Mouse (Mus musculus): ENCODE results near the gene Mrps16. TPM values are rescaled to one million over a fixed set of nuclear protein-coding genes. Genes with fewer than 3 reads are reported as not detected.

Mrps16 gene
- total RNA-seq, 2 experiments from 2014 or later, result 12.9 to 14.6 TPM

GRCm38 (mm10) chr14:20371854-20372253, 21.6 kb downstream of the Mrps16 start:
- ATAC-seq (replicated peaks; ENCODE audit: low FRiP score, poor library complexity, severe bottlenecking), result no peak

DNA sequence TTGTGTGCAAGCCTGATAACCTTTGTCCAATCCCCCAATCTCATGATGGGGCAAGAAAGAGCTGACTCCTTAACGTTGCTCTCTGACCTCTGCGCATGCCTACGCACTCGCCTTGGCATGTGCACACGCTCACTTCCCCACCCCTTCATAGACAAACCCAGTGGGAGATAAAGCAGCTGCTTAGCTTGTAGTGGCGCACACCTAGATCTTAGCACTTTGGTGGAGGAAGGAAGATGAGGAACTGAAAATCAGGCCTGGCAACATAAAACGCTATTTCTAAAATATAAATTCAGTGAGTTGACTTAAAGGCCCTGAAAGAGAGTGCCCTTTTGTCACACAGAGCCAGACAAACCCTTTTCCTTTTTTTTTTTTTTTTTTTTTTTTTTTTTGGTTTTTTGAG, 22.6 kb downstream of the Mrps16 start:
- no peak for ATAC-seq (replicated peaks; ENCODE audit: low FRiP score, poor library complexity, severe bottlenecking)

DNA sequence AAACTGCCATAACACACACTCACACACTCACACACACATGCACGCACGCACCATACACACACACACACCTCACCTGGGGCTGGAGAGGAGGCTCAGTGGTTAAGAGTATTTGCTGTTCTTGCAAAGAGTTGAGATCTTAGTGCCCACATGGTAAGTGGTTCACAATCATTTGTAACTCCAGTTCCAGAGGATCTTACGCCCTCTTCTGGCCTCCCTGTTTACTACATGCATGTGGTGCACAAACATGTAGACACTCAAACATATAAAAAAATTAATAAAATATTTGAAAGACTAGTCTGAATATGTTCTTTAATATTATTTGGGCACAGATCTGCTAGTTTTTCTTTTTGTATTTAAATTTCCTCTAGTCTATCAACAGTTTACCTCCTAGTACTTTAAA, 25.2 kb downstream of the Mrps16 start:
- ATAC-seq (replicated peaks; ENCODE audit: low FRiP score, poor library complexity, severe bottlenecking), result no peak

GRCm38 (mm10) chr14:20363230-20363629, 30.2 kb downstream of the Mrps16 start:
- no peak for ATAC-seq (replicated peaks; ENCODE audit: low FRiP score, poor library complexity, severe bottlenecking)

GRCm38 (mm10) chr14:20347991-20348541, 45.4 kb downstream of the Mrps16 start, which contains the start of the genes Ecd and Fam149b:
TSS of gene Ecd (minus strand) at chr14:20348121.
TSS of gene Fam149b (plus strand) at chr14:20348162.
- ATAC-seq (replicated peaks; ENCODE audit: low FRiP score, poor library complexity, severe bottlenecking), result peak; percentile 97

DNA sequence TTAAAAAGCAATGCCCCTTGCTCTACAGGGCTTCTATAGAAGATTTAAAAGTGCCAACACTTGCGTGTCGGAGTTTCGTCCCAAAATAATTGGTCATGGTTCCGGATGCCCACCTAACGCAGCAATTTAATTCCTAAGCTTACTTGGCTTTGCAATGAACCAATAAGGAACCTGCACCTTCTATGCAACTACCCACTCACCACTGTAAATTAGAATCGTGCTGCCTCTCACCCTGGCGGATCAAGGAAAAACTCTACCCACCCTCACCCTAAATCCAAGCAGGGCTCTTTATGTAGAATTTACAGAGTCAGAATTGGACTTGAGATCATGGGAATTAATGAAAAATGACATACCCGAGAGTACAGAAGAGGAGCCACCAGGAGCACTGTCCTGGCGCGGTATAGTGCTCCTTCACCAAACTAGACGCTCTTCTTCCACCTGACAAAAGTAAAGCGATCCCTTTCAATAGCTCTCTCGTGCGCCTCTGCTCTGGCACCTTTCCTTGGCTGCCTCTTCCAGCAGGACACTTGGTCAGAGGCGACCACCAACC, 45.9 kb downstream of the Mrps16 start:
- ATAC-seq (replicated peaks; ENCODE audit: low FRiP score, poor library complexity, severe bottlenecking), result peak; percentile 72

- no peak for ATAC-seq (replicated peaks; ENCODE audit: low FRiP score, poor library complexity, severe bottlenecking)
Observed at GRCm38 (mm10) chr14:20345885-20346284, 47.5 kb downstream of the Mrps16 start.

DNA sequence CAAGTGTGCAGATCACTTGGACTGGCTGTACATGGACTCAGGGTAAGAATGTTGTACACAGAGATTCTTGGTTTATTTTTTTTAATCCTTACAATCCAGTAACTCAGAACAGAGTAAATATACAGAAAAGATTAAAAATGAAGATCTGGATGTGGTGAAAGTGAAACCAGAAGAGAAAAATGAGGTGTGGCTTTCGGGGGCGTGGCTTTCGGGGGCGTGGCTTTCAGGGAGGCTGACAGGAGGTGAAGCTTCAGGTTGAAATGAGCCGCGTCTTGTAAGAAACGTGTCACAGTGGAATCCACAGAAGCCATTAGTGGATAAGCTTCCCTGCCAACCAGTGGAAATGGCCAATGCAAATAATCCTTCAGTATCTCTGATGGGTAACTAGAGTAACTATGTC, 52.6 kb downstream of the Mrps16 start:
- ATAC-seq (replicated peaks; ENCODE audit: low FRiP score, poor library complexity, severe bottlenecking), result peak; percentile 84

- ATAC-seq (replicated peaks; ENCODE audit: low FRiP score, poor library complexity, severe bottlenecking), result peak; percentile 73
Observed at GRCm38 (mm10) chr14:20340149-20340548, 53.3 kb downstream of the Mrps16 start.

GRCm38 (mm10) chr14:20339415-20339814, 54.0 kb downstream of the Mrps16 start:
- no peak for ATAC-seq (replicated peaks; ENCODE audit: low FRiP score, poor library complexity, severe bottlenecking)

Other genes starting within 250 kb of the Mrps16 start
- not detected in 2 replicates for gene Kcnk5, start 211.8 kb downstream of the Mrps16 start, total RNA-seq (2015; ENCODE audit: low replicate concordance)
- gene Kcnk5, start 211.8 kb downstream of the Mrps16 start, total RNA-seq (2017; ENCODE audit: low replicate concordance), result 0.26 and 2.0 TPM in 2 replicates
- gene Kcnk16, start 124.4 kb downstream of the Mrps16 start, total RNA-seq (2015; ENCODE audit: low replicate concordance), result not detected in 2 replicates
- not detected in 2 replicates for gene Kcnk16, start 124.4 kb downstream of the Mrps16 start, total RNA-seq (2017; ENCODE audit: low replicate concordance)
- 4.4 TPM in 1 of 2 replicates, not detected in the other for gene Nudt13, start 98.9 kb downstream of the Mrps16 start, total RNA-seq (2015; ENCODE audit: low replicate concordance)
- gene Nudt13, start 98.9 kb downstream of the Mrps16 start, total RNA-seq (2017; ENCODE audit: low replicate concordance), result 3.6 and 5.3 TPM in 2 replicates
- 10.2 and 10.9 TPM in 2 replicates for gene Ecd, start 45.5 kb downstream of the Mrps16 start, total RNA-seq (2015; ENCODE audit: low replicate concordance)
- gene Ecd, start 45.5 kb downstream of the Mrps16 start, total RNA-seq (2017; ENCODE audit: low replicate concordance), result 9.1 and 10.2 TPM in 2 replicates
- gene Fam149b, start 45.5 kb downstream of the Mrps16 start, total RNA-seq (2015; ENCODE audit: low replicate concordance), result 12.5 and 23.2 TPM in 2 replicates
- 5.5 and 10.5 TPM in 2 replicates for gene Fam149b, start 45.5 kb downstream of the Mrps16 start, total RNA-seq (2017; ENCODE audit: low replicate concordance)
- 30.5 and 30.9 TPM in 2 replicates for gene Dnajc9, start 4.7 kb downstream of the Mrps16 start, total RNA-seq (2015; ENCODE audit: low replicate concordance)
- 51.7 and 71.7 TPM in 2 replicates for gene Dnajc9, start 4.7 kb downstream of the Mrps16 start, total RNA-seq (2017; ENCODE audit: low replicate concordance)
- 1.3 TPM in 2 replicates for gene Cfap70, start 58.6 kb upstream of the Mrps16 start, total RNA-seq (2015; ENCODE audit: low replicate concordance)
- gene Cfap70, start 58.6 kb upstream of the Mrps16 start, total RNA-seq (2017; ENCODE audit: low replicate concordance), result 0.09 TPM in 1 of 2 replicates, not detected in the other
- 107 and 122 TPM in 2 replicates for gene Anxa7, start 86.5 kb upstream of the Mrps16 start, total RNA-seq (2015; ENCODE audit: low replicate concordance)
- gene Anxa7, start 86.5 kb upstream of the Mrps16 start, total RNA-seq (2017; ENCODE audit: low replicate concordance), result 114 and 164 TPM in 2 replicates
- gene Mss51, start 103.3 kb upstream of the Mrps16 start, total RNA-seq (2015; ENCODE audit: low replicate concordance), result 4.6 and 21.7 TPM in 2 replicates
- gene Mss51, start 103.3 kb upstream of the Mrps16 start, total RNA-seq (2017; ENCODE audit: low replicate concordance), result 8.5 and 13.2 TPM in 2 replicates
- 114 and 134 TPM in 2 replicates for gene Ppp3cb, start 152.9 kb upstream of the Mrps16 start, total RNA-seq (2015; ENCODE audit: low replicate concordance)
- gene Ppp3cb, start 152.9 kb upstream of the Mrps16 start, total RNA-seq (2017; ENCODE audit: low replicate concordance), result 72.4 and 84.6 TPM in 2 replicates
- 0.58 and 1.7 TPM in 2 replicates for gene Usp54, start 247.4 kb upstream of the Mrps16 start, total RNA-seq (2015; ENCODE audit: low replicate concordance)
- 2.0 and 3.2 TPM in 2 replicates for gene Usp54, start 247.4 kb upstream of the Mrps16 start, total RNA-seq (2017; ENCODE audit: low replicate concordance)

Measured in erythroblast, adult 5-6 weeks (primary cell).